Mouse (Mus musculus) bone marrow, adult 2 months (tissue): ENCODE measurements around the gene Mlxipl.

Source experiments
- CTCF ChIP-seq: fragments of 200-500 bp; IDR thresholded peaks from 2 replicates; pipeline ENCODE4 v1.5.1; 2011; ENCODE audit warnings: low read length, control low read depth; ENCODE audit not compliant: control insufficient read depth, insufficient read depth
- POLR2A ChIP-seq: fragments of 200-500 bp; IDR thresholded peaks from 2 replicates; pipeline ENCODE4 v1.6.1; 2011; ENCODE audit warnings: low read depth, mild to moderate bottlenecking, control low read depth, low read length, borderline replicate concordance; ENCODE audit not compliant: control insufficient read depth

- TF ChIP-seq POLR2A (no peak), CTCF (no peak)
Measured at GRCm38 (mm10) chr5:135185016-135185415, 95.3 kb downstream of the Mlxipl start.
